Mouse (Mus musculus): Measurements from ENCODE around the gene Irx2.

DNA sequence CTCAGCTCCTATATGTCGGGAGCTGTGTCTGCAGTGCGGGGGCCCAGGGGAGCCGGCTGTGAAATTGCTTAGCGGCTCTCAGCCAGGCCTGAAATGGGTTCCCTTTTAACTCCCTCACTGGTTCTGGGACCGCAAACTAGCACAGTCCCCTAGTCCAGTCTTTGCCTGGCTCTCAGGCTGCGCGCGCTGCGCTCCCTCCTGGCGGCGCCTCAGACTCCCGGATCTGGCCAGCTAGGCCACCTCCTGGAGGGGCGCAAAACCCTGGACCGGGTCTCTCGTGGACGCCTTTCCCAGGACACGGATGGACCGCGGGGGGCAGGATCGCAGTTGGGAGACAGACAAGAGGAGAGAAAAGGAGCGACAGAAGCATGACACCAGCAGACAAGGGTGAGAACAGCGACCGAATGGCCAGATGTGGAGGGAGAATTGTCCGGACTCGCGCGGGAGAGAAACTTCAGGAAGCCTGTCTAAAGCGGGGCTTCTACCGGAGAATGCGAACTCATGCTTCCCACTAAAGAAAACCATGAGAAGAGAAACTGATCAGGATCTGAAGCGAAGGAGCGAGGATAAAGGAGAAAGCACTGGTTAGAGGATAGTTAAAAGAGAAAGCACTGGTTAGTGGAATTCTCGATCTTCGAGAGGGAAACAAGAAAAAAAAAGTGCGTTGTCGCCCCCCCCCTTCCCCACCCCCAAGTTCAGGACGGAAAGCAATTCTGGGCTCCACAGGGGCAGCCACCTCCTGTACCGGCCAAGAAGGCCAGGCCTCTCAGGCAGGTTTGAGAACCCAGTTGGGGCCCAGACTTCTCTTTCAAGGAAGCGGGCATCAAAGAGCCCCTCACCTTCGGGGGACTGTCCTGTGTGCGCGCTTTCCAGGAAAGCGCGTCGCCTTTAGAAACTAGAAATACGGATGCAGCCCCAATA is 4.4 kb upstream of the Irx2 start:
- no peak for TF ChIP-seq CTCF (IDR thresholded peaks at IDR 0.05; ENCODE audit: extremely low read depth, insufficient read depth, insufficient read length, insufficient replicate concordance)
- no peak for TF ChIP-seq POLR2A (IDR thresholded peaks at IDR 0.05; ENCODE audit: low read depth, low read length)

Data from spleen, adult 2 months (tissue).